Mouse (Mus musculus) CH12.LX (cell line): Measurements from ENCODE around the gene Hist1h1t. TPM values are rescaled to one million over a fixed set of nuclear protein-coding genes. Genes with fewer than 3 reads are reported as not detected.

Experiments
- DNase-seq: peaks from one replicate; pipeline ENCODE4 v3.0.0-alpha.2; 2013; ENCODE audit errors: extremely low read depth
- H3K27ac ChIP-seq: 2 replicates; pipeline ENCODE4 v1.5.1; 2012; ENCODE audit warnings: low read depth, mild to moderate bottlenecking, control low read depth, moderate library complexity; ENCODE audit not compliant: insufficient read depth
- H3K27me3 ChIP-seq: replicated peaks from 2 replicates; pipeline ENCODE3; 2012; ENCODE audit warnings: inconsistent platforms
- H3K36me3 ChIP-seq, 2 experiments: replicated peaks in 1 of 2; 2 replicates each; pipeline versions ENCODE3 to v1.6.1; 2012; ENCODE audit warnings: inconsistent platforms in 1 of 2, low read length in 1 of 2, mild to moderate bottlenecking in 1 of 2, mixed read lengths in 1 of 2, moderate library complexity in 1 of 2; ENCODE audit not compliant: control insufficient read depth in 1 of 2, insufficient read depth in 1 of 2
- H3K4me1 ChIP-seq, 2 experiments: 2 replicates each; pipeline ENCODE4 v1.6.1; 2012; ENCODE audit warnings: inconsistent platforms in 1 of 2, moderate library complexity in 1 of 2; ENCODE audit not compliant: insufficient read depth in 2 of 2, control insufficient read depth in 1 of 2
- H3K4me2 ChIP-seq: 2 replicates; pipeline ENCODE4 v1.6.1; 2012; ENCODE audit warnings: low read depth, mild to moderate bottlenecking, control low read depth; ENCODE audit not compliant: poor library complexity, insufficient read depth, severe bottlenecking
- H3K4me3 ChIP-seq, 3 experiments: fragments of 150-350 bp in 1 of 3; sonication (generic) in 1 of 3; replicated peaks in 1 of 3; 2 replicates each; pipeline versions ENCODE3 to v1.5.1; 2011 to 2012; ENCODE audit warnings: low read depth in 2 of 3, low read length in 2 of 3, mild to moderate bottlenecking in 2 of 3, moderate library complexity in 2 of 3, control low read depth in 1 of 3, improper control_type of control experiment in 1 of 3, inconsistent platforms in 1 of 3, mixed read lengths in 1 of 3; ENCODE audit not compliant: poor library complexity in 1 of 3
- H3K79me2 ChIP-seq: replicated peaks from 2 replicates; pipeline ENCODE4 v1.6.1; 2012; ENCODE audit warnings: mild to moderate bottlenecking, moderate library complexity; ENCODE audit not compliant: control insufficient read depth, poor library complexity, insufficient read depth, severe bottlenecking; ENCODE audit errors: extremely low read depth
- H3K9ac ChIP-seq: 2 replicates; pipeline ENCODE4 v1.6.1; 2012; ENCODE audit warnings: low read depth, mild to moderate bottlenecking, control low read depth, moderate library complexity; ENCODE audit not compliant: insufficient read depth
- H3K9me3 ChIP-seq: replicated peaks from 2 replicates; pipeline ENCODE3; 2012; ENCODE audit warnings: low read length, inconsistent platforms, mixed read lengths
- BHLHE40 ChIP-seq: IDR thresholded peaks from 2 replicates; pipeline ENCODE4 v1.6.1; 2011; ENCODE audit warnings: mild to moderate bottlenecking, low read depth, low read length, improper control_type of control experiment
- CTCF ChIP-seq, 2 experiments: IDR thresholded peaks in 1 of 2; conservative IDR thresholded peaks in 1 of 2; 2 replicates each; pipeline ENCODE4 v1.5.1; 2011 to 2012; ENCODE audit warnings: low read depth in 2 of 2, low read length in 2 of 2, improper control_type of control experiment in 1 of 2, inconsistent platforms in 1 of 2, mild to moderate bottlenecking in 1 of 2, moderate library complexity in 1 of 2
- E2F4 ChIP-seq: IDR thresholded peaks from 2 replicates; pipeline ENCODE4 v1.6.1; 2011; ENCODE audit warnings: low read depth, low read length, improper control_type of control experiment; ENCODE audit not compliant: insufficient replicate concordance
- ETS1 ChIP-seq: conservative IDR thresholded peaks from 2 replicates; pipeline ENCODE4 v1.6.1; 2012; ENCODE audit warnings: low read depth, mild to moderate bottlenecking, inconsistent platforms, low read length, improper control_type of control experiment, moderate library complexity
- IRF4 ChIP-seq: IDR thresholded peaks from 2 replicates; pipeline ENCODE4 v1.6.1; 2014; ENCODE audit warnings: low read depth, mild to moderate bottlenecking, inconsistent platforms, low read length, improper control_type of control experiment
- MAX ChIP-seq: IDR thresholded peaks from 2 replicates; pipeline ENCODE4 v1.6.1; 2011; ENCODE audit warnings: low read length, improper control_type of control experiment
- MAZ ChIP-seq: IDR thresholded peaks from 2 replicates; pipeline ENCODE4 v1.6.1; 2012; ENCODE audit warnings: low read depth, mild to moderate bottlenecking, inconsistent platforms, low read length, improper control_type of control experiment, moderate library complexity
- MEF2A ChIP-seq: IDR thresholded peaks from 2 replicates; pipeline ENCODE4 v1.6.1; 2014; ENCODE audit warnings: low read depth, mild to moderate bottlenecking, inconsistent platforms, low read length, improper control_type of control experiment, borderline replicate concordance
- NELFE ChIP-seq: IDR thresholded peaks from 2 replicates; pipeline ENCODE4 v1.6.1; 2011; ENCODE audit warnings: low read depth, low read length, improper control_type of control experiment
- SIN3A ChIP-seq: IDR thresholded peaks from 2 replicates; pipeline ENCODE4 v1.6.1; 2012; ENCODE audit warnings: low read length, improper control_type of control experiment, inconsistent platforms
- TBP ChIP-seq: conservative IDR thresholded peaks from 2 replicates; pipeline ENCODE4 v1.6.1; 2011; ENCODE audit warnings: low read depth, low read length, improper control_type of control experiment
- USF2 ChIP-seq: conservative IDR thresholded peaks from 2 replicates; pipeline ENCODE4 v1.6.1; 2011; ENCODE audit warnings: low read depth, low read length, improper control_type of control experiment
- ZKSCAN1 ChIP-seq: IDR thresholded peaks from 2 replicates; pipeline ENCODE4 v1.6.1; 2012; ENCODE audit warnings: low read depth, inconsistent platforms, low read length, improper control_type of control experiment, borderline replicate concordance
- dilution Hi-C: fragments of 300-500 bp; cut with MboI; formaldehyde crosslinking; loops from 2 replicates; pipeline ENCODE4 v1.14.3; 2020; ENCODE audit warnings: low sequenced_read_pairs; ENCODE audit not compliant: extremely low pct_unique_long_range_greater_than_20kb, extremely low pct_ligation_motif_present
- in situ Hi-C: fragments of 300-500 bp; cut with MboI; formaldehyde crosslinking; loops from 3 replicates; pipeline ENCODE4 v1.14.3; 2019; ENCODE audit warnings: low sequenced_read_pairs, low pct_ligation_motif_present, low pct_unique_long_range_greater_than_20kb, mixed read lengths
- polyA plus RNA-seq: library from polyadenylated mRNA; unstranded; fragments of >175 nt; gene quantifications from 2 replicates; pipeline ENCODE4 v1.2.1, GENCODE M21; 2012; ENCODE audit warnings: low read depth; ENCODE audit not compliant: insufficient read length
- total RNA-seq, 2 experiments: library from RNA; depleted of rRNA; stranded (reverse); fragments of 300-350 nt in 1 of 2; fragments of >200 nt in 1 of 2; gene quantifications; 2 replicates each; pipeline ENCODE4 v1.2.3; 2012 to 2014

The Hist1h1t gene
- total RNA-seq (2012; rRNA removed) (0.38 and 0.76 TPM in 2 replicates), total RNA-seq (2014; rRNA removed) (not detected in 2 replicates), polyA plus RNA-seq (not detected in 2 replicates)

DNA sequence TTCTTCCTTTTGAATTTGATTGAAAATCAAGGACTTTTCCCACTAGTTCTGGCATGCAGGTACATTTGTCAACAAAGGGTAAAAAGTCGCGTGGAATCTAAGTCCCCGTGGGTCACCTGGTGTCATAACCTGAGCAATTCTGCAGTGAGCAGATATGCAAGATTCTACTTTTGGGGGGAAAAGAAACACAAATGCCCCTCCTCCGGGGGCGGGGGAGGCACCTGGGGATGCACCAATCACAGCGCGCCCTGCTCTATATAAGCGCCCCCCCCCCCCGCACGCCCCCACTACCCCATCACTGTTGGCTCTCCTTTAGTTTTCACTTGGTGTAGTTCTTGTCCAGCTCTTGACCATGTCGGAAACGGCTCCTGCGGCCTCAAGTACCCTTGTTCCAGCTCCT is at the start of gene Hist1h1t:
Gene Hist1h1t (plus strand): TSS at position 301 of the 400 bp plus-strand sequence.
- H3K36me3 ChIP-seq, result no peaks in the 10 kb centered on the region
- H3K27me3 ChIP-seq, result no peaks in the 10 kb centered on the region
- no peak for DNase-seq
- TF ChIP-seq CTCF (conservative IDR thresholded peaks at IDR 0.05 in 1 of 2, IDR thresholded peaks at IDR 0.05 in 1 of 2; ENCODE audit: low read depth in 2 of 2, low read length in 2 of 2) (no peak), MEF2A (no peak), TBP (no peak), E2F4 (no peak), MAZ (no peak), USF2 (no peak)
- no peak within 1 kb of the TSS for H3K27ac ChIP-seq
- in situ Hi-C loops (no loop called here), dilution Hi-C loops (loop anchor here (10.0 kb wide), 1 partner anchor 49 kb away; the partner anchor contains the start of genes Hist1h2bb and Hist1h3c)
- H3K4me2 ChIP-seq, result no peak within 1 kb of the TSS
- no peaks in the 10 kb centered on the region for H3K9me3 ChIP-seq
- H3K4me3 ChIP-seq, result no peak within 1 kb of the TSS
- H3K4me1 ChIP-seq, result peaks cover 2 to 29% of the 10 kb centered on the region in 2 experiments; a peak in 2 of 4 replicates
- no peaks in the 10 kb centered on the region for H3K79me2 ChIP-seq
- no peak within 1 kb of the TSS for H3K9ac ChIP-seq

DNA sequence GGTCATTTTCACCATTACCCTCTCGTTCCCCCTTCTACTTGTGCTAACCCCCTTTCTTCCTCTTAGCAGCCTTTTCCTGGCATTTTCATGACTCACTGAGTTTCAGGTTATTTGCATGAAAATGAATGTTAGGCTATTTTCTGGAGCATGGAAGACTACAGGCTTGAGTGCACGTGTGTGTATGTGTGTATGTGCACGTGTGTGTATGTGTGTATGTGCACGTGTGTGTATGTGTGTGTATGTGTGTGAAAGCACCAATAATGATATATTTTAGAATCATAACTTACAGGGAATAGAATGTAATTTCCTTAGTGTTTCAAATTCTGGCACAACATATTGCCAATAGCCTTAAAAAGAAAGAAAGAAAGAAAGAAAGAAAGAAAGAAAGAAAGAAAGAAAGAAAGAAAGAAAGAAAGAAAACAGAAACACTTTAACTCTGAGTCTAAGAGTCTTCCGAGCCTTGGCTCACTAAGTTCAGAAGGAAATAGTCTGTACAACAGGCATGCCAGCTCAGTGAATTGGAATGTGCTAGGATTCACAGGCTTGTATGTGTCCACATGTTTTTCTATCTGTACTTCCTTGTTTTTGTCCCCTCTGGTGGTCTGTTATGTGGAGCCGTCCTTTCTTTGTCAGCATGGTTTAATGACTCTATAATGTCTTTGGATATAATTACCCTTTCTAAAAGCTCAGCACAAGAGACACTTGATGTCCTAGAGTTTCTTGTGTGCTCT is 35.8 kb upstream of the Hist1h1t start:
- Histone ChIP-seq H3K27ac (no peak overlapping the region), H3K4me2 (peak overlapping the region; percentile 67), H3K4me3 (no peak overlapping the region), H3K9me3 (no peaks in the 10 kb centered on the region)
- dilution Hi-C loops, result no loop called here
- no peak for TF ChIP-seq NELFE
- TF ChIP-seq MAX, result peak; percentile 59; the same call in 1 of the 2 replicates
- 0 out of 2 replicates have a peak, but pooled peaks have one; percentile 29 for TF ChIP-seq IRF4
- TF ChIP-seq ZKSCAN1, result no peak
- TF ChIP-seq BHLHE40, result peak; percentile 97
- TF ChIP-seq SIN3A, result no peak
- TF ChIP-seq ETS1, result peak; percentile 31
- TF ChIP-seq TBP, result no peak
- TF ChIP-seq, all 38 proteins: peak for 4
- in situ Hi-C loops, result no loop called here
- peak; percentile 29 for DNase-seq
- Histone ChIP-seq H3K4me1 (peaks cover 7 to 22% of the 10 kb centered on the region in 2 experiments), H3K9ac (no peak overlapping the region), H3K79me2 (no peaks in the 10 kb centered on the region), H3K36me3 (no peaks in the 10 kb centered on the region), H3K27me3 (no peaks in the 10 kb centered on the region)
